Mouse (Mus musculus): ENCODE measurements around the gene Mgmt. TPM values are rescaled to one million over a fixed set of nuclear protein-coding genes. Genes with fewer than 3 reads are reported as not detected.

The Mgmt gene
- polyA plus RNA-seq, 1 experiment from 2014 or later: 6.1 TPM

DNA sequence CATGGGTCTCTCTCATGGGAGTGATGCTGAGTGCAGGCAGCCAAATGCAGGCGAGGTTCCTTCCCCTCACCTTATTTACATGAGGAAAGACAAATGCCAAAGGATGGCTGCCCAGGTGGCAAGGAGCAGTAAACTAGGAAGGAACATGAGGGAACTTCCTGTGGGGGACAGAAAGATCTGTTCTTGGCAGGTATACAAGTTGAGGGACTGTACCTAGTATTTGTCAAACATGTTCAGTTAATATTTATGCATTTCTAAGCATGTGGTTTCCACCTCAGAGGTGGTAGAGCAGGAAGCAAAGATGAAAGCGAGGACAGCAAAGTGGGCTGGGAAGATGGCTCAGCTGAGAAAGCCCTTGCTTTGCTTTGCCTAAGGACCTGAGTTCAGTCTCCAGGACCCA lies 260.2 kb downstream of the Mgmt start:
- no peaks in the 10 kb centered on the region for H3K4me1 ChIP-seq (replicated peaks; ENCODE audit: control insufficient read depth, insufficient read depth, low read length)
- WGBS: 39% methylated on average over 2 of the region's 2 CpGs
- H3K4me3 ChIP-seq (ENCODE audit: low read length): no peak overlapping the region
- H3K27me3 ChIP-seq (ENCODE audit: control insufficient read depth, insufficient read depth, low read depth, low read length): no peaks in the 10 kb centered on the region
- no peaks in the 10 kb centered on the region for H3K36me3 ChIP-seq (ENCODE audit: control insufficient read depth, insufficient read depth, low read length)
- ATAC-seq (ENCODE audit: low read depth): no peak
- H3K9ac ChIP-seq (ENCODE audit: low read length): no peak overlapping the region
- H3K27ac ChIP-seq (ENCODE audit: low read length): no peak overlapping the region
- H3K4me2 ChIP-seq (ENCODE audit: low read depth, low read length): no peak overlapping the region
- H3K9me3 ChIP-seq (ENCODE audit: control insufficient read depth, low read length): no peaks in the 10 kb centered on the region

DNA sequence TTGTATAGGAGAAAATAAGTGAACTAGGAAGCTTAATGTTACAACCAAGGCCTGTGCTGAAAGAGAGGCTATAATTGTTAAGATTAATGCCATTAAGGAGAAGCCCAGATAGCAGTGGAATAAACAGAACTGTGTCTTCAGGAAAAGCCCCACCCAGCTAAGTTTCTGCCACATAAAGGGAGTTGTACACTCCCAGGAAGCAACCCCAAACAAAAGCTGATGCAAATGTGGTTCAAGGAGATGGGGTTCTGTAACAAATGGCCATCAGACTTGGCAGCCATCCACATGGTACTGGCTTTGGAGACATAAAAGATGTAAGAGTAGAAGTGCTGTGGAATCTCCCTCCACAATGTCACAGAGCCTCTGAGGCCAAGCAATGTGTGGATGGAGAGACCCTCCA lies 264.7 kb downstream of the Mgmt start:
- H3K4me2 ChIP-seq (ENCODE audit: low read depth, low read length): no peak overlapping the region
- H3K27ac ChIP-seq (ENCODE audit: low read length): no peak overlapping the region
- no peaks in the 10 kb centered on the region for H3K4me1 ChIP-seq (replicated peaks; ENCODE audit: control insufficient read depth, insufficient read depth, low read length)
- H3K4me3 ChIP-seq (ENCODE audit: low read length): no peak overlapping the region
- no peaks in the 10 kb centered on the region for H3K27me3 ChIP-seq (ENCODE audit: control insufficient read depth, insufficient read depth, low read depth, low read length)
- no peaks in the 10 kb centered on the region for H3K9me3 ChIP-seq (ENCODE audit: control insufficient read depth, low read length)
- no peak for ATAC-seq (ENCODE audit: low read depth)
- H3K36me3 ChIP-seq (ENCODE audit: control insufficient read depth, insufficient read depth, low read length): no peaks in the 10 kb centered on the region
- no peak overlapping the region for H3K9ac ChIP-seq (ENCODE audit: low read length)

DNA sequence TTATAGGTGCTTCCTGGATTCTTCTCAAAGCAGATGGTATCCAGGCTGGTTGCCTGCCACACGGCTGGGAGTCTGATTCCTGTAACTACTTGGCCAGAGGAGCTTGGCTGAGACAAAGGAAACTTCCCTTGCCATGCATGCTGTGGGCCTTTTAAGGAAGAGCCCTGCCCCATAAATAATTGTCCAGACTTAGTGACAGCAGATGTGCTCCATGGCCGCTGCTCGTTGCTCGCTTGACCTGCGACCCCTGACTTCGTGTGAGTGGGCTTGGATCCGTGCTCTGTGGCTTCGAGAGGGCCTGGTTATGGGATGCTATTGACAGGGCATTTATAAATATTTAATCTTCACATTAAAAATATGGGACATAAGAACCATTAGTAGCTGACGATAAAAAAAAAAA lies 277.9 kb downstream of the Mgmt start:
- WGBS: 41% methylated on average over 9 of the region's 9 CpGs
- no peak overlapping the region for H3K4me3 ChIP-seq (ENCODE audit: low read length)

More for the DNA sequence above, 277.9 kb downstream of the Mgmt start:
- no peak for ATAC-seq (ENCODE audit: low read depth)
- H3K9ac ChIP-seq (ENCODE audit: low read length): no peak overlapping the region
- H3K27ac ChIP-seq (ENCODE audit: low read length): no peak overlapping the region
- no peaks in the 10 kb centered on the region for H3K36me3 ChIP-seq (ENCODE audit: control insufficient read depth, insufficient read depth, low read length)
- no peak overlapping the region for H3K4me2 ChIP-seq (ENCODE audit: low read depth, low read length)
- H3K27me3 ChIP-seq (ENCODE audit: control insufficient read depth, insufficient read depth, low read depth, low read length): no peaks in the 10 kb centered on the region
- H3K4me1 ChIP-seq (replicated peaks; ENCODE audit: control insufficient read depth, insufficient read depth, low read length): no peaks in the 10 kb centered on the region
- H3K9me3 ChIP-seq (ENCODE audit: control insufficient read depth, low read length): no peaks in the 10 kb centered on the region

All from lung, embryonic 16.5 days (tissue).